Mouse (Mus musculus): Measurements from ENCODE around the gene Rgs11. TPM values are rescaled to one million over a fixed set of nuclear protein-coding genes. Genes with fewer than 3 reads are reported as not detected.
A peak's percentile ranks its signal among the peaks of the same experiment; 100 is the strongest.
"Not testable (repeated sequence)": the region's sequence is repeated elsewhere in the genome, so short reads cannot be mapped to it uniquely, and the experiment has no call there.

The Rgs11 gene
- polyA plus RNA-seq, 1 experiment from 2014 or later = 1.1 TPM

DNA sequence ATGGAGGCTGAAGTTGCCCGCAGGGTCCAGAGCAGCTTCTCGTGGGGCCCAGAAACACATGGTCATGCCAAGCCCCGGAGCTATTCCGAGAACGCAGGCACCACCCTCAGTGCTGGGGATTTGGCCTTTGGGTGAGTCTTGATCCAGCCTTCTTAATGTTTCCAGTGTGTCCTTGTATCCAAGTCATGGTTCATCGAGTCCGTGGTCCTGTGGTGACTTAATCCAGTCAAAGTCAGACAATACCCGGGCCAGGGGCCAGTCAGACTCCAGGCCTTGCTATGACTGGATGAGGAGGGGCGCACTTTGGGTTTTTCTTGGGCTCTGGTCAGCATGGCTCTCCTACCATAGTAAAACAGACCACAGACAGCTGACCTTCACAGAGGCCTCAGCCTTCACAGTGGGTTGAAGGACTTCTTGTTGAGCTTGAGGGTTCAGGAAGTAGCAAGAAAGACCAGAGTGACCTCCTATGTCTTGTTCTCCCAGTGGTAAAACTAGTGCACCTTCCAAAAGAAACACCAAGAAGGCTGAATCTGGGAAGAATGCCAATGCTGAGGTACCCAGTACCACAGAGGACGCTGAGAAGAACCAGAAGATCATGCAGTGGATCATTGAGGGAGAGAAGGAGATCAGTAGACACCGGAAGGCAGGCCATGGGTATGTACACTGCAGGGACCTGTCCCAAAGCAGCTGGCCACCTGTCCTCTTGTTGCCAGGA, 14.5 kb upstream of the Rgs11 start:
- Histone ChIP-seq H3K27me3 (replicated peaks; ENCODE audit: control insufficient read depth, insufficient read depth, low read length) (no peaks in the 10 kb centered on the region), H3K36me3 (ENCODE audit: control insufficient read depth, insufficient read depth) (peaks cover 89% of the 10 kb centered on the region), H3K9ac (ENCODE audit: low read depth, low read length) (no peak overlapping the region), H3K4me3 (ENCODE audit: low read depth, low read length) (no peak overlapping the region), H3K4me1 (replicated peaks; ENCODE audit: control insufficient read depth, insufficient read depth, low read length) (no peaks in the 10 kb centered on the region), H3K27ac (ENCODE audit: low read depth, low read length) (no peak overlapping the region), H3K4me2 (replicated peaks; ENCODE audit: low read depth) (no peak overlapping the region), H3K9me3 (ENCODE audit: control insufficient read depth) (no peaks in the 10 kb centered on the region)
- TF ChIP-seq CTCF (IDR thresholded peaks at IDR 0.05; ENCODE audit: low read depth) = no peak
- no peak for ATAC-seq
- 94% methylated on average over 11 of the region's 11 CpGs for WGBS

DNA sequence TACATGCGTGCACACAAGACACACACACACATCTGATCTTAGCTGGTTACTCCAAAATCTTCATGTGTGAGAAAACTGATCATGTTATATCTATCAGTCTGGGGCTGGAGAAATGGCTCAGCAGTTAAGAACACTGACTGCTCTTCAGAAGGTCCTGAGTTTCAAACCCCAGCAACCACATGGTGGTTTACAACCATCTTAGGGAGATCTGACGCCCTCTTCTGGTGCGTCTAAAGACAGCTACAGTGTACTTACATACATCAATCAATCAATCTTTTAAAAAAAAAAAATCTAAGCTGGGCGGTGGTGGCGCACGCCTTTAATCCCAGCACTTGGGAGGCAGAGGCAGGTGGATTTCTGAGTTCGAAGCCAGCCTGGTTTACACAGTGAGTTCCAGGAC, 11.3 kb upstream of the Rgs11 start:
- H3K4me2 ChIP-seq (replicated peaks; ENCODE audit: low read depth); H3K9ac ChIP-seq (ENCODE audit: low read depth, low read length); H3K4me3 ChIP-seq (ENCODE audit: low read depth, low read length); H3K27ac ChIP-seq (ENCODE audit: low read depth, low read length); ATAC-seq; H3K9me3 ChIP-seq (ENCODE audit: control insufficient read depth); H3K27me3 ChIP-seq (replicated peaks; ENCODE audit: control insufficient read depth, insufficient read depth, low read length); H3K4me1 ChIP-seq (replicated peaks; ENCODE audit: control insufficient read depth, insufficient read depth, low read length): not testable (repeated sequence)
- WGBS = 83% methylated on average over 7 of the region's 7 CpGs
- H3K36me3 ChIP-seq (ENCODE audit: control insufficient read depth, insufficient read depth) = peaks cover 92% of the 10 kb centered on the region
- peak; percentile 19 for TF ChIP-seq CTCF (IDR thresholded peaks at IDR 0.05; ENCODE audit: low read depth)

GRCm38 (mm10) chr17:26192481-26193190, 10.1 kb upstream of the Rgs11 start:
- Histone ChIP-seq H3K4me1 (replicated peaks; ENCODE audit: control insufficient read depth, insufficient read depth, low read length) (no peaks in the 10 kb centered on the region), H3K9me3 (ENCODE audit: control insufficient read depth) (no peaks in the 10 kb centered on the region), H3K27ac (ENCODE audit: low read depth, low read length) (no peak overlapping the region), H3K9ac (ENCODE audit: low read depth, low read length) (no peak overlapping the region), H3K27me3 (replicated peaks; ENCODE audit: control insufficient read depth, insufficient read depth, low read length) (no peaks in the 10 kb centered on the region), H3K4me3 (ENCODE audit: low read depth, low read length) (no peak overlapping the region), H3K36me3 (ENCODE audit: control insufficient read depth, insufficient read depth) (peaks cover 94% of the 10 kb centered on the region), H3K4me2 (replicated peaks; ENCODE audit: low read depth) (no peak overlapping the region)
- WGBS = 96% methylated on average over 15 of the region's 15 CpGs
- ATAC-seq = no peak
- TF ChIP-seq CTCF (IDR thresholded peaks at IDR 0.05; ENCODE audit: low read depth) = no peak

DNA sequence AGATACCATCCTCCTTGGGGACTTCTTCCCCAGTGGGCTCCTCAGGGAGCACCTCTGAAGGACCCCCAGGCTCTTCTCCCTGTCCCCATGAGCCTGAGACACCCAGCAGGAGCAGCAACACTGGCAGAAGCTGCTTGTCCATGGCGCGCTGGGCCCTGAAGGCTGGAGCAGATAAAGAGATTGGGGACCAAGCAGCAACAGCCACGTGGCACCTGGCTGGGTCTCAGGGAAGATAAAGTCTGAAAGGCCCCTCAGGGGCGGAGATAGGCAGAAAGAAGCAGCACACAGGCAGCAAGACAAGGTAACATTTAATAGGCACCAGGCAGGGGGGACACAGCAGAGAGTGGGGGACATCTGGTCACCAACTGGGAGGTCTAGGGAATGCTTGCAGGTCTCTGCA, 3.9 kb upstream of the Rgs11 start, which contains the start of gene Pdia2:
Gene Pdia2, minus strand, starts transcription at position 196 of the 400 bp plus-strand sequence.
- Histone ChIP-seq H3K27me3 (replicated peaks; ENCODE audit: control insufficient read depth, insufficient read depth, low read length) (peaks cover 23% of the 10 kb centered on the region), H3K36me3 (ENCODE audit: control insufficient read depth, insufficient read depth) (peaks cover 35% of the 10 kb centered on the region)
- no peak for ATAC-seq

DNA sequence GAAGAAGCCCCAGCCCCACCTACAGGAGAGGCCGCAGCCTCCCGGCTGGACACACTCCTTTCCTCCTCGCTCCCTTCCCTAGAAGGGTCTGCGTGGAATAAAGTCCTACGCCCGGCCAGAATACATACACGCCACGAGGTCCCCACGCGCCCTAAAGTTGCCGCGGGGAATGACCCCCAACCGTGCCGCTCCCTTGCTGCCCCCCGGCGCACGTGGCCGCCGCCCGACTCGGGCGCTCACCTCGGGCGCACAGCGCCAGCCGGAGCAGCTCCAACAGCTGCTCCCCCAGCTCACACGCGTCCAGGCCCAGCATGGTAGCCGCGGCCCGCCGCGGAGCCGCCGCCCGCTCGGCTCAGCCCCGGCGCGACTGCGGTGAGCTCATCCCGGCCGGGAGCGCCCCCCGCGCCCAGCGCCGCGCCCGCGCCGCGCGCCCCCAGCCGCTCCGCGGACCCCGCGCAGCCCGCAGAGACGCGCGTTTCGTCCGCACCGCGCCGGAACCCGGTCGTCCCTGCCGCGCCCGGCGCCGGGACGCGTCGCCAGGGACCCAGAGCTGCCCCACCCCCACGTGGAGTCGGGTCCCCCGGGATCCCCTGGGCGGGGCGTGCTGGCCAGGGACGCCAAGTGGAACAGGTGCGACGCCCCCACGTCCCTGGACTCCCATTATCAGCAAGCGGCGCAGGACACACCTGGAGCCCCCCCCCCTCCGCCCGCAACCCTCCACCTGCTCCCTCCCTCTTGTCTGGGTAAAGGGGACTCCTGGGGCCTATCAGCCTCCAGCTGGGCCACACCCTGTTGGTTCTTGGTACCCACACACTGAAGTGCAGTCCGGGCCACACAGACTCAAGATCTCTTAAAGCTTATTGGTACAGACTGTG, 1.7 kb upstream of the Rgs11 start:
- Histone ChIP-seq H3K9me3 (ENCODE audit: control insufficient read depth) (no peaks in the 10 kb centered on the region), H3K36me3 (ENCODE audit: control insufficient read depth, insufficient read depth) (peaks cover 13% of the 10 kb centered on the region), H3K9ac (ENCODE audit: low read depth, low read length) (peak overlapping the region; percentile 51), H3K4me2 (replicated peaks; ENCODE audit: low read depth) (peak overlapping the region; percentile 99), H3K4me1 (replicated peaks; ENCODE audit: control insufficient read depth, insufficient read depth, low read length) (no peaks in the 10 kb centered on the region; the same call in 1 of the 2 replicates), H3K27ac (ENCODE audit: low read depth, low read length) (no peak overlapping the region), H3K4me3 (ENCODE audit: low read depth, low read length) (peak overlapping the region; percentile 46), H3K27me3 (replicated peaks; ENCODE audit: control insufficient read depth, insufficient read depth, low read length) (peaks cover 29% of the 10 kb centered on the region)
- no peak for TF ChIP-seq CTCF (IDR thresholded peaks at IDR 0.05; ENCODE audit: low read depth)
- ATAC-seq = no peak; the same call in 1 of the 2 replicates
- WGBS = under 1% methylated on average over 86 of the region's 92 CpGs

More for the DNA sequence above, 3.9 kb upstream of the Rgs11 start, which contains the start of gene Pdia2:
- TF ChIP-seq CTCF (IDR thresholded peaks at IDR 0.05; ENCODE audit: low read depth) = no peak
- Histone ChIP-seq H3K4me2 (replicated peaks; ENCODE audit: low read depth) (no peak within 1 kb of the TSS), H3K4me3 (ENCODE audit: low read depth, low read length) (no peak within 1 kb of the TSS), H3K4me1 (replicated peaks; ENCODE audit: control insufficient read depth, insufficient read depth, low read length) (no peaks in the 10 kb centered on the region; the same call in 1 of the 2 replicates), H3K27ac (ENCODE audit: low read depth, low read length) (no peak within 1 kb of the TSS), H3K9me3 (ENCODE audit: control insufficient read depth) (no peaks in the 10 kb centered on the region), H3K9ac (ENCODE audit: low read depth, low read length) (no peak within 1 kb of the TSS)
- WGBS = 37% methylated on average over 4 of the region's 4 CpGs

GRCm38 (mm10) chr17:26201998-26202397, 753 bp upstream of the Rgs11 start:
- no peaks in the 10 kb centered on the region; the same call in 1 of the 2 replicates for H3K4me1 ChIP-seq (replicated peaks; ENCODE audit: control insufficient read depth, insufficient read depth, low read length)
- H3K27me3 ChIP-seq (replicated peaks; ENCODE audit: control insufficient read depth, insufficient read depth, low read length) = peaks cover 29% of the 10 kb centered on the region
- TF ChIP-seq CTCF (IDR thresholded peaks at IDR 0.05; ENCODE audit: low read depth) = no peak

More at GRCm38 (mm10) chr17:26201998-26202397, 753 bp upstream of the Rgs11 start:
- H3K27ac ChIP-seq (ENCODE audit: low read depth, low read length) = no peak overlapping the region
- H3K9ac ChIP-seq (ENCODE audit: low read depth, low read length) = no peak overlapping the region
- H3K9me3 ChIP-seq (ENCODE audit: control insufficient read depth) = no peaks in the 10 kb centered on the region
- no peak for ATAC-seq
- no peak overlapping the region; the same call in 1 of the 2 replicates for H3K4me2 ChIP-seq (replicated peaks; ENCODE audit: low read depth)
- peaks cover 6% of the 10 kb centered on the region; the same call in 1 of the 2 replicates for H3K36me3 ChIP-seq (ENCODE audit: control insufficient read depth, insufficient read depth)
- H3K4me3 ChIP-seq (ENCODE audit: low read depth, low read length) = no peak overlapping the region
